Mouse (Mus musculus) testis, adult 10 weeks (tissue): ENCODE results near the gene Akap1. TPM values are rescaled to one million over a fixed set of nuclear protein-coding genes. Genes with fewer than 3 reads are reported as not detected.

Experiments
- polyA plus RNA-seq: library from polyadenylated mRNA; stranded (reverse); fragments of 350-450 nt; fragmentation: Illumina TruSeq; extraction: RNeasy Lipid Tissue Mini Kit (QIAGEN cat#74804); gene quantifications from one replicate; pipeline ENCODE4 v1.2.3, GENCODE M21; 2014; ENCODE audit warnings: low read depth, low replicate concordance

Akap1 gene
- polyA plus RNA-seq: 91.0 TPM

GRCm38 (mm10) chr11:88864458-88865197, at the start of gene Akap1:
Akap1 (minus strand) TSS chr11:88864586.

Other genes starting within 250 kb of the Akap1 start
- gene Msi2, start 146.1 kb downstream of the Akap1 start, polyA plus RNA-seq: 87.3 TPM
- gene Scpep1, start 90.9 kb upstream of the Akap1 start, polyA plus RNA-seq: 20.4 TPM
- 0.81 TPM for gene Elobl, start 102.3 kb upstream of the Akap1 start, polyA plus RNA-seq
- 137 TPM for gene Coil, start 105.7 kb upstream of the Akap1 start, polyA plus RNA-seq
- 4.3 TPM for gene Trim25, start 134.8 kb upstream of the Akap1 start, polyA plus RNA-seq
- gene Dgke, start 202.3 kb upstream of the Akap1 start, polyA plus RNA-seq: 9.3 TPM
- gene Gm525, start 209.3 kb upstream of the Akap1 start, polyA plus RNA-seq: 6.2 TPM